Mouse (Mus musculus) neural tube, embryonic 10.5 days (tissue): ENCODE measurements at regions not wholly inside any gene's neighbourhood (a gene's known extent, or its start where the extent isn't known, plus 50 kb on each side); places are given as distances from the start of the nearest gene placed in this dataset.

Experiments used
- DNase-seq: peaks from one replicate; pipeline ENCODE4 v3.0.0-alpha.2; 2017; ENCODE audit warnings: low spot score; ENCODE audit errors: extremely low spot score

GRCm38 (mm10) chr1:142042751-142043150 lies 1597.7 kb upstream of the B3galt2 start:
- no peak for DNase-seq

- no peak for DNase-seq
Measured at GRCm38 (mm10) chr1:142055207-142055606, 1585.3 kb upstream of the B3galt2 start.
